Comparison of ENCODE assay signal across 8 mouse cellular contexts in the genomic region with DNA sequence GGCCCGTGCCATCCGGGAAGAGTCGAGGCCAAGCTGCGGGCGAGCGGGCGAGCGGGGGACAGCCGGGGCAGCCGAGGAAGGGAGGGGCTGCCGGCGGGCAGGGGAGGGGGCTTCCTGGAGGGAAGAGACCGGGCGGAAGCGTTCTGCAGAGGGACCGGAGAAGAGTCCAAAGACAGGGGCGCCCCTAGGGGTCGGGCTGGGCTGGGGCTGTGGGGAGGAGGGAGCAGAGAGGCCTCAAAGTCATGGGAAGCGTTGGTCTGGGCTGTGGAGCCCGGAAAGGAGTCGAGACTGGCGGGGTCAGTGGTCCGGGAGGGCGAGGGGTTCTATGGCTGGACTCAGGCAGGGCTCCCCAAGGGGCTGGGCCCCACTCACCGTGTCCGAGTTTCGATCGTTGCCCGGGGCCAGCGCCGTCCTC. TPM values are rescaled to one million over a fixed set of nuclear protein-coding genes. Genes with fewer than 3 reads are reported as not detected.
DNase-seq lines count a peak whose midpoint lies in the region; ATAC-seq and TF ChIP-seq lines count a peak whose summit lies in the region.

No protein-coding gene starts in this region.

- H3K36me3 ChIP-seq in forebrain, embryonic 10.5 days (replicated peaks): peaks cover 29% of the 10 kb centered on the region
- peaks cover 30% of the 10 kb centered on the region for H3K36me3 ChIP-seq in limb, embryonic 12.5 days
- no peaks in the 10 kb centered on the region for H3K36me3 ChIP-seq in midbrain, embryonic 11.5 days (ENCODE audit: control insufficient read depth, insufficient read depth, low read length)
- H3K36me3 ChIP-seq in spleen, adult 2 months (ENCODE audit: control insufficient read depth, insufficient read depth, low read length): no peaks in the 10 kb centered on the region

- peak; percentile 50 for ATAC-seq in limb, embryonic 12.5 days (ENCODE audit: insufficient number of reproducible peaks, insufficient read depth, low FRiP score, low TSS enrichment, low read depth)
- peak; percentile 83 for ATAC-seq in midbrain, embryonic 11.5 days (ENCODE audit: low FRiP score)

- H3K4me1 ChIP-seq in forebrain, embryonic 10.5 days: peaks cover 46% of the 10 kb centered on the region
- H3K4me1 ChIP-seq in limb, embryonic 12.5 days (replicated peaks): peaks cover 28% of the 10 kb centered on the region
- peaks cover 12% of the 10 kb centered on the region for H3K4me1 ChIP-seq in midbrain, embryonic 11.5 days (ENCODE audit: control insufficient read depth, insufficient read depth, low read length)
- H3K4me1 ChIP-seq in spleen, adult 2 months (ENCODE audit: control insufficient read depth, insufficient read depth, insufficient read length): peaks cover 7% of the 10 kb centered on the region; the same call in 1 of the 2 replicates

- peak overlapping the region; percentile 97 for H3K4me2 ChIP-seq in limb, embryonic 12.5 days
- H3K4me2 ChIP-seq in midbrain, embryonic 11.5 days: peak overlapping the region; percentile 86

- peak; percentile 65 to 82 for DNase-seq in adrenal gland, adult (ENCODE audit: inconsistent age in 2 of 2, low spot score in 1 of 2)
- DNase-seq in adrenal gland, adult 8-10 months: no peak
- DNase-seq in adrenal gland, postnatal 25 days: peak; percentile 60
- peak; percentile 80 for DNase-seq in forebrain, embryonic 10.5 days (ENCODE audit: extremely low spot score, low spot score)
- peak; percentile 81 for DNase-seq in heart, postnatal 4 days
- DNase-seq in midbrain, embryonic 11.5 days (ENCODE audit: low spot score, missing footprints): peak; percentile 95
- peak in 1 of 2 experiments; percentile 49 for DNase-seq in spleen, adult 2 months (ENCODE audit: low read depth in 1 of 2, low spot score in 2 of 2)

- peak overlapping the region; percentile 90 for H3K27ac ChIP-seq in forebrain, embryonic 10.5 days
- peak overlapping the region; percentile 75 for H3K27ac ChIP-seq in limb, embryonic 12.5 days
- peak overlapping the region; percentile 72 for H3K27ac ChIP-seq in midbrain, embryonic 11.5 days (ENCODE audit: low read depth, low read length)
- H3K27ac ChIP-seq in spleen, adult 2 months (ENCODE audit: insufficient read depth, low read length): no peak overlapping the region

- TF ChIP-seq POLR2A in spleen, adult 2 months (IDR thresholded peaks at IDR 0.05; ENCODE audit: low read depth, low read length): no peak

- H3K27me3 ChIP-seq in forebrain, embryonic 10.5 days (ENCODE audit: poor library complexity, severe bottlenecking): peaks cover 19% of the 10 kb centered on the region; the same call in 1 of the 2 replicates
- no peaks in the 10 kb centered on the region for H3K27me3 ChIP-seq in limb, embryonic 12.5 days
- H3K27me3 ChIP-seq in midbrain, embryonic 11.5 days (ENCODE audit: control insufficient read depth, insufficient read depth, low read length): no peaks in the 10 kb centered on the region
- H3K27me3 ChIP-seq in spleen, adult 2 months (ENCODE audit: control insufficient read depth, insufficient read depth, low read length): no peaks in the 10 kb centered on the region

- TF ChIP-seq CTCF in spleen, adult 2 months (IDR thresholded peaks at IDR 0.05; ENCODE audit: extremely low read depth, insufficient read depth, insufficient read length, insufficient replicate concordance): peak; percentile 11; the same call in 1 of the 2 replicates

- H3K4me3 ChIP-seq in forebrain, embryonic 10.5 days: peak overlapping the region; percentile 94
- H3K4me3 ChIP-seq in limb, embryonic 12.5 days (replicated peaks): peak overlapping the region; percentile 91
- H3K4me3 ChIP-seq in midbrain, embryonic 11.5 days (ENCODE audit: low read depth, low read length): peak overlapping the region; percentile 73
- H3K4me3 ChIP-seq in spleen, adult 2 months (ENCODE audit: extremely low read depth, insufficient read depth, insufficient read length): peak overlapping the region; percentile 77

- no peaks in the 10 kb centered on the region for H3K9me3 ChIP-seq in forebrain, embryonic 10.5 days
- H3K9me3 ChIP-seq in limb, embryonic 12.5 days: no peaks in the 10 kb centered on the region
- no peaks in the 10 kb centered on the region for H3K9me3 ChIP-seq in midbrain, embryonic 11.5 days (ENCODE audit: control insufficient read depth, low read length)

- 0% methylated on average over 30 of the region's 31 CpGs for WGBS in forebrain, embryonic 10.5 days
- under 1% methylated on average over 31 of the region's 31 CpGs for WGBS in limb, embryonic 12.5 days
- 0% methylated on average over 28 of the region's 31 CpGs for WGBS in midbrain, embryonic 11.5 days
- WGBS in spleen, adult 2 months: 0% methylated on average over 23 of the region's 31 CpGs

- H3K9ac ChIP-seq in limb, embryonic 12.5 days (replicated peaks): peak overlapping the region; percentile 92
- peak overlapping the region; percentile 73 for H3K9ac ChIP-seq in midbrain, embryonic 11.5 days (ENCODE audit: low read length)

RNA-seq across cellular contexts. Expression of a gene that starts 0.5 kb away (rescaled TPM):
- total RNA-seq in adrenal gland, adult 8-10 months (2022): 10 to 100 TPM; 44.4 to 53.9 (median 47.6) TPM
- 56.0 and 69.2 TPM in 2 replicates for total RNA-seq in adrenal gland, postnatal 25 days (2021)
- 5.7 and 6.5 TPM in 2 replicates for polyA plus RNA-seq in forebrain, embryonic 10.5 days (2016; fragmentation: Nextera tagmentation; extraction: Ambion mirVana)
- total RNA-seq in heart, postnatal 4 days (2021): 10 to 100 TPM; 28.8 to 30.3 TPM
- 13.5 and 13.6 TPM in 2 replicates for polyA plus RNA-seq in limb, embryonic 12.5 days (2016; fragmentation: Nextera tagmentation; extraction: Ambion mirVana)
- 8.9 and 10.7 TPM in 2 replicates for polyA plus RNA-seq in midbrain, embryonic 11.5 days (2014; fragmentation: Nextera tagmentation; extraction: Ambion mirVana)
- polyA plus RNA-seq in spleen, adult 2 months (2012; rRNA removed): 14.6 and 23.4 TPM in 2 replicates

RNA-seq across cellular contexts. Expression of a gene that starts 5.1 kb away (rescaled TPM):
- 10 to 100 TPM; 31.9 to 69.2 (median 51.8) TPM for total RNA-seq in adrenal gland, adult 8-10 months (2022)
- total RNA-seq in adrenal gland, postnatal 25 days (2021): 31.9 and 38.0 TPM in 2 replicates
- 0.82 and 0.99 TPM in 2 replicates for polyA plus RNA-seq in forebrain, embryonic 10.5 days (2016; fragmentation: Nextera tagmentation; extraction: Ambion mirVana)
- total RNA-seq in heart, postnatal 4 days (2021): 1 to 10 TPM in 1 of 2 experiments, under 1 TPM in 1; 0.93 to 1.1 TPM
- polyA plus RNA-seq in limb, embryonic 12.5 days (2016; fragmentation: Nextera tagmentation; extraction: Ambion mirVana): 1.5 and 1.8 TPM in 2 replicates
- 0.77 and 1.1 TPM in 2 replicates for polyA plus RNA-seq in midbrain, embryonic 11.5 days (2014; fragmentation: Nextera tagmentation; extraction: Ambion mirVana)
- polyA plus RNA-seq in spleen, adult 2 months (2012; rRNA removed): 7.1 and 7.7 TPM in 2 replicates

RNA-seq across cellular contexts. Expression of a gene that starts 50.1 kb away (rescaled TPM):
- total RNA-seq in adrenal gland, adult 8-10 months (2022): 10 to 100 TPM; 12.7 to 15.4 (median 13.6) TPM
- total RNA-seq in adrenal gland, postnatal 25 days (2021): 13.0 and 15.9 TPM in 2 replicates
- 2.1 and 2.3 TPM in 2 replicates for polyA plus RNA-seq in forebrain, embryonic 10.5 days (2016; fragmentation: Nextera tagmentation; extraction: Ambion mirVana)
- 1 to 10 TPM; 2.0 to 2.5 TPM for total RNA-seq in heart, postnatal 4 days (2021)
- polyA plus RNA-seq in limb, embryonic 12.5 days (2016; fragmentation: Nextera tagmentation; extraction: Ambion mirVana): 3.6 and 4.1 TPM in 2 replicates
- 2.6 TPM in 2 replicates for polyA plus RNA-seq in midbrain, embryonic 11.5 days (2014; fragmentation: Nextera tagmentation; extraction: Ambion mirVana)
- polyA plus RNA-seq in spleen, adult 2 months (2012; rRNA removed): 8.8 and 13.9 TPM in 2 replicates

RNA-seq across cellular contexts. Expression of a gene that starts 50.1 kb away (rescaled TPM):
- 100 to 1,000 TPM in 1 of 4 experiments, 10 to 100 TPM in 3; 77.7 to 107 (median 90.3) TPM for total RNA-seq in adrenal gland, adult 8-10 months (2022)
- 76.5 and 92.1 TPM in 2 replicates for total RNA-seq in adrenal gland, postnatal 25 days (2021)
- polyA plus RNA-seq in forebrain, embryonic 10.5 days (2016; fragmentation: Nextera tagmentation; extraction: Ambion mirVana): 53.8 and 60.9 TPM in 2 replicates
- 10 to 100 TPM; 45.8 to 46.8 TPM for total RNA-seq in heart, postnatal 4 days (2021)
- polyA plus RNA-seq in limb, embryonic 12.5 days (2016; fragmentation: Nextera tagmentation; extraction: Ambion mirVana): 79.4 and 80.0 TPM in 2 replicates
- 41.5 and 51.6 TPM in 2 replicates for polyA plus RNA-seq in midbrain, embryonic 11.5 days (2014; fragmentation: Nextera tagmentation; extraction: Ambion mirVana)
- polyA plus RNA-seq in spleen, adult 2 months (2012; rRNA removed): 54.4 and 75.5 TPM in 2 replicates

RNA-seq across cellular contexts. Expression of a gene that starts 53.5 kb away (rescaled TPM):
- not detected for total RNA-seq in adrenal gland, adult 8-10 months (2022)
- total RNA-seq in adrenal gland, postnatal 25 days (2021): 1.1 TPM in 1 of 2 replicates, not detected in the other
- not detected in 2 replicates for polyA plus RNA-seq in forebrain, embryonic 10.5 days (2016; fragmentation: Nextera tagmentation; extraction: Ambion mirVana)
- total RNA-seq in heart, postnatal 4 days (2021): 1,000 to 10,000 TPM; 2,784 to 3,078 TPM
- 0.25 and 0.42 TPM in 2 replicates for polyA plus RNA-seq in limb, embryonic 12.5 days (2016; fragmentation: Nextera tagmentation; extraction: Ambion mirVana)
- polyA plus RNA-seq in midbrain, embryonic 11.5 days (2014; fragmentation: Nextera tagmentation; extraction: Ambion mirVana): not detected in 2 replicates
- 0.62 and 0.92 TPM in 2 replicates for polyA plus RNA-seq in spleen, adult 2 months (2012; rRNA removed)
